Mouse (Mus musculus) adrenal gland, adult 8-10 months (tissue): Measurements from ENCODE around the gene Hint1. TPM values are rescaled to one million over a fixed set of nuclear protein-coding genes. Genes with fewer than 3 reads are reported as not detected.
A peak's percentile ranks its signal among the peaks of the same experiment; 100 is the strongest.

Experiments used
- DNase-seq: peaks from one replicate; pipeline ENCODE4 v3.0.0; 2022
- total RNA-seq, 4 experiments: library from RNA; stranded (reverse); gene quantifications; 2 replicates each; pipeline ENCODE4 v1.2.4; 2022

Gene Hint1
- total RNA-seq, 4 experiments from 2014 or later, result 236 to 370 (median 298) TPM

- no peak for DNase-seq
Observed at GRCm38 (mm10) chr11:54861471-54862420, 4.4 kb upstream of the Hint1 start.

GRCm38 (mm10) chr11:54862621-54863520, 3.3 kb upstream of the Hint1 start:
- DNase-seq, result no peak

GRCm38 (mm10) chr11:54865330-54866085, 675 bp upstream of the Hint1 start:
- no peak for DNase-seq

GRCm38 (mm10) chr11:54867049-54867385, 834 bp downstream of the Hint1 start:
- DNase-seq, result no peak

- no peak for DNase-seq
Observed at GRCm38 (mm10) chr11:54867903-54868434, 1.8 kb downstream of the Hint1 start.

GRCm38 (mm10) chr11:54868445-54868844, 2.3 kb downstream of the Hint1 start:
- DNase-seq, result no peak

- no peak for DNase-seq
Observed at GRCm38 (mm10) chr11:54869318-54869717, 3.1 kb downstream of the Hint1 start.

GRCm38 (mm10) chr11:54871831-54872537, 5.8 kb downstream of the Hint1 start:
- peak; percentile 63 for DNase-seq

- DNase-seq, result no peak
Observed at GRCm38 (mm10) chr11:54876031-54876430, 9.8 kb downstream of the Hint1 start.

- no peak for DNase-seq
Observed at GRCm38 (mm10) chr11:54878893-54879292, 12.7 kb downstream of the Hint1 start.

GRCm38 (mm10) chr11:54879434-54879833, 13.3 kb downstream of the Hint1 start:
- no peak for DNase-seq

- DNase-seq, result no peak
Observed at GRCm38 (mm10) chr11:54879922-54880321, 13.7 kb downstream of the Hint1 start.

GRCm38 (mm10) chr11:54881051-54881474, 14.9 kb downstream of the Hint1 start:
- no peak for DNase-seq

GRCm38 (mm10) chr11:54882671-54883070, 16.5 kb downstream of the Hint1 start:
- peak; percentile 55 for DNase-seq

GRCm38 (mm10) chr11:54884197-54884828, 18.1 kb downstream of the Hint1 start:
- no peak for DNase-seq

- DNase-seq, result peak; percentile 70
Observed at GRCm38 (mm10) chr11:54884937-54885336, 18.8 kb downstream of the Hint1 start.

- no peak for DNase-seq
Observed at GRCm38 (mm10) chr11:54885406-54885805, 19.2 kb downstream of the Hint1 start.

- DNase-seq, result no peak
Observed at GRCm38 (mm10) chr11:54887927-54888326, 21.7 kb downstream of the Hint1 start.

- no peak for DNase-seq
Observed at GRCm38 (mm10) chr11:54891341-54891740, 25.2 kb downstream of the Hint1 start.

GRCm38 (mm10) chr11:54892091-54892490, 25.9 kb downstream of the Hint1 start:
- no peak for DNase-seq

- no peak for DNase-seq
Observed at GRCm38 (mm10) chr11:54894589-54894988, 28.4 kb downstream of the Hint1 start.
